Mouse (Mus musculus) C2C12 (cell line): ENCODE data around the gene Fyn. TPM values are rescaled to one million over a fixed set of nuclear protein-coding genes. Genes with fewer than 3 reads are reported as not detected.

ENCODE experiments used
- H3K27me3 ChIP-seq: one replicate; pipeline ENCODE4 v1.6.1; 2011; ENCODE audit not compliant: control insufficient read depth, insufficient read depth, insufficient read length
- H3K36me3 ChIP-seq: one replicate; pipeline ENCODE4 v1.6.1; 2011; ENCODE audit not compliant: control insufficient read depth, insufficient read depth
- H3K4me3 ChIP-seq: one replicate; pipeline ENCODE4 v1.5.1; 2011; ENCODE audit warnings: mild to moderate bottlenecking, control low read depth; ENCODE audit not compliant: poor library complexity, insufficient read depth, severe bottlenecking
- H3K79me2 ChIP-seq: one replicate; pipeline ENCODE4 v1.6.1; 2011; ENCODE audit not compliant: control insufficient read depth, insufficient read depth
- H3K79me3 ChIP-seq: one replicate; pipeline ENCODE4 v1.6.1; 2011; ENCODE audit warnings: low read depth, control low read depth
- H3ac ChIP-seq: one replicate; pipeline ENCODE3; 2011; ENCODE audit warnings: low read depth; ENCODE audit not compliant: control insufficient read depth, insufficient read length
- CEBPB ChIP-seq: IDR thresholded peaks from one replicate; pipeline ENCODE4 v1.6.1; 2011; ENCODE audit warnings: low read depth, mild to moderate bottlenecking, control low read depth, moderate library complexity
- CTCF ChIP-seq: IDR thresholded peaks from one replicate; pipeline ENCODE4 v1.5.1; 2011; ENCODE audit not compliant: control insufficient read depth, insufficient read depth, insufficient read length
- FOSL1 ChIP-seq: IDR thresholded peaks from one replicate; pipeline ENCODE4 v1.8.0; 2011; ENCODE audit warnings: mild to moderate bottlenecking, low read length; ENCODE audit not compliant: poor library complexity, insufficient read depth, severe bottlenecking
- MAX ChIP-seq: IDR thresholded peaks from one replicate; pipeline ENCODE4 v1.6.1; 2011; ENCODE audit warnings: mild to moderate bottlenecking, control low read depth
- MYOD1 ChIP-seq: IDR thresholded peaks from one replicate; pipeline ENCODE4 v1.6.1; 2011; ENCODE audit warnings: low read depth; ENCODE audit not compliant: control insufficient read depth, insufficient read length
- MYOG ChIP-seq: IDR thresholded peaks from one replicate; pipeline ENCODE4 v1.6.1; 2011; ENCODE audit not compliant: control insufficient read depth, insufficient read length; ENCODE audit errors: extremely low read depth
- USF1 ChIP-seq: IDR thresholded peaks from one replicate; pipeline ENCODE4 v1.6.1; 2011; ENCODE audit warnings: low read depth, mild to moderate bottlenecking, control low read depth, moderate library complexity
- polyA plus RNA-seq: library from polyadenylated mRNA; unstranded; fragments of >200 nt; fragmentation: generic; extraction: Trizol; gene quantifications from one replicate; pipeline ENCODE4 v1.2.1, GENCODE M21; 2012; ENCODE audit warnings: missing spikeins

Fyn gene
- polyA plus RNA-seq, 1 experiment, result 16.1 TPM

GRCm38 (mm10) chr10:39349781-39350364 lies 18.8 kb upstream of the Fyn start:
- TF ChIP-seq MYOD1 (no peak), FOSL1 (no peak), MAX (no peak), USF1 (no peak)
- no peaks in the 10 kb centered on the region for H3K79me3 ChIP-seq
- H3K36me3 ChIP-seq, result no peaks in the 10 kb centered on the region
- no peak overlapping the region for H3ac ChIP-seq
- no peak overlapping the region for H3K4me3 ChIP-seq
- H3K79me2 ChIP-seq, result no peaks in the 10 kb centered on the region
- H3K27me3 ChIP-seq, result no peaks in the 10 kb centered on the region

- no peaks in the 10 kb centered on the region for H3K36me3 ChIP-seq
- TF ChIP-seq FOSL1, result no peak
- no peak for TF ChIP-seq CEBPB
- TF ChIP-seq MYOG, result no peak
- no peak for TF ChIP-seq USF1
- TF ChIP-seq MYOD1, result no peak
- no peak for TF ChIP-seq CTCF
- no peak for TF ChIP-seq MAX
- H3ac ChIP-seq, result no peak overlapping the region
- no peaks in the 10 kb centered on the region for H3K79me2 ChIP-seq
- no peak overlapping the region for H3K4me3 ChIP-seq
- no peaks in the 10 kb centered on the region for H3K79me3 ChIP-seq
- no peaks in the 10 kb centered on the region for H3K27me3 ChIP-seq
Observed at GRCm38 (mm10) chr10:39364196-39364595, 4.5 kb upstream of the Fyn start.

GRCm38 (mm10) chr10:39369502-39369931 lies 862 bp downstream of the Fyn start:
- H3ac ChIP-seq, result peak overlapping the region; percentile 73
- no peaks in the 10 kb centered on the region for H3K27me3 ChIP-seq
- no peaks in the 10 kb centered on the region for H3K36me3 ChIP-seq
- H3K79me2 ChIP-seq, result peaks cover 39% of the 10 kb centered on the region
- H3K79me3 ChIP-seq, result peaks cover under 1% of the 10 kb centered on the region
- TF ChIP-seq USF1 (no peak), MAX (peak; percentile 35), CEBPB (peak; percentile 61), MYOD1 (no peak)
- H3K4me3 ChIP-seq, result peak overlapping the region; percentile 62

- H3K36me3 ChIP-seq, result no peaks in the 10 kb centered on the region
- peaks cover 3% of the 10 kb centered on the region for H3K79me3 ChIP-seq
- no peaks in the 10 kb centered on the region for H3K27me3 ChIP-seq
- peak overlapping the region; percentile 73 for H3ac ChIP-seq
- peak overlapping the region; percentile 62 for H3K4me3 ChIP-seq
- TF ChIP-seq MAX, result no peak
- no peak for TF ChIP-seq CEBPB
- no peak for TF ChIP-seq USF1
- no peak for TF ChIP-seq CTCF
- no peak for TF ChIP-seq MYOD1
- no peak for TF ChIP-seq MYOG
- no peak for TF ChIP-seq FOSL1
- H3K79me2 ChIP-seq, result peaks cover 45% of the 10 kb centered on the region
Observed at GRCm38 (mm10) chr10:39369977-39370785, 1.5 kb downstream of the Fyn start.

- H3K4me3 ChIP-seq, result peak overlapping the region; percentile 62
- TF ChIP-seq CEBPB (no peak), MYOD1 (no peak), USF1 (no peak), MYOG (no peak), CTCF (no peak), MAX (no peak), FOSL1 (no peak)
- H3K79me3 ChIP-seq, result peaks cover 3% of the 10 kb centered on the region
Observed at GRCm38 (mm10) chr10:39370786-39371221, 2.1 kb downstream of the Fyn start.

More at GRCm38 (mm10) chr10:39370786-39371221, 2.1 kb downstream of the Fyn start:
- H3K36me3 ChIP-seq, result no peaks in the 10 kb centered on the region
- no peaks in the 10 kb centered on the region for H3K27me3 ChIP-seq
- peaks cover 49% of the 10 kb centered on the region for H3K79me2 ChIP-seq
- H3ac ChIP-seq, result peak overlapping the region; percentile 25
